ENCODE assay signal across 9 mouse cellular contexts in the genomic region with DNA sequence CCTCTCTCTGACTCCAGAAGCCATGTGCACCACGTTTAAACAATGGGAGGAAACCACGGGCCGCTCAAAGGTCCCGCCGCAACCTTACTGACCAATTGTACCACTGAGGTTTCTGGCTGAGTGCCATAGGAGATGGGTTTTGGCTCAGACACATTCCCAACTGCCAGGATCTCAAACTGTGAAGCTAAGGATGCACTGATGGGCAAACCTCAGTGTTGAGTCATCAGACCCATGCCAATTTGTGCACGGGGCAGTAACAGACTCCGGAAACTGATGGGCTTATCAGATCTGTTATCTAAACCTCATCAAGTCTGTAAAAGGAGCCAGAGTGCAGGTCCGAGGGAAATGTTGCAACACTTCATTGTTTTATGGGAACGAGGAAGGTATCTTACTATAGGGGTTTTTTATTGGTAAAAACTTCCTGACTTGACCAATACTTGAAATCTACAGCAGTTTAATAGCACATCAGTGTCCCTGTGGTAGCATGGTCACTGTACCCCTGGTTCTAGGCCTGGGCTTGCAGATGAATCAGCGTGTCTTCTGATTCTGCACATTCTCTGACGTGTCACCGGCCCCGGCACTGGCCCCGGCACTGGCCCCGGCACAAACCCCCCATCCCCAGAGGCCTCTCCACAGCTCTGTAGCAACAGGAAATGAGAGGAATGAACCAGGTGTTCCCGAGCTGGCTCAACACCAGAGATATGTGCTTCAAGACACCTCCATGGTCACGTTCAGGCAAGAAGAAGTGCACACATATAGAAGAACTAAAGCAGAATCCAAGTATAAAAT. TPM values are rescaled to one million over a fixed set of nuclear protein-coding genes. Genes with fewer than 3 reads are reported as not detected.
DNase-seq lines count a peak whose midpoint lies in the region; ATAC-seq lines count a peak whose summit lies in the region.
"Had no signal": no experiment of that assay in that cellular context is flagged by ENCODE, and none has a peak within 500 bp of the region (broad histone marks: within the 10 kb centered on the region; RNA-seq: fewer than 3 reads in every experiment).

No protein-coding gene starts in this region.

- DNase-seq in 3T3-L1 (ENCODE audit: low read depth, low spot score): peak; percentile 96
- peak; percentile 92 for DNase-seq in Muller cell, postnatal 12 days (ENCODE audit: inconsistent ontology term)
- DNase-seq in heart, postnatal 14 days: peak; percentile 49 to 56
- peak; percentile 45 to 56 for DNase-seq in thymus, postnatal 36 days
- no peak for DNase-seq in left cerebral cortex, adult 9 months (ENCODE audit: low spot score in 2 of 2)
- DNase-seq in adipocyte (ENCODE audit: low spot score): no peak

- H3K4me2 ChIP-seq in limb, embryonic 15.5 days: no peak overlapping the region
- H3K4me2 ChIP-seq in midbrain, embryonic 13.5 days (replicated peaks): no peak overlapping the region

- no peaks in the 10 kb centered on the region for H3K36me3 ChIP-seq in limb, embryonic 15.5 days
- no peaks in the 10 kb centered on the region for H3K36me3 ChIP-seq in midbrain, embryonic 13.5 days

- ATAC-seq in limb, embryonic 15.5 days (ENCODE audit: insufficient number of reproducible peaks, low FRiP score, low TSS enrichment, low read depth): no peak
- ATAC-seq in midbrain, embryonic 13.5 days: no peak

- peak overlapping the region; percentile 61 for H3K27ac ChIP-seq in limb, embryonic 15.5 days
- no peak overlapping the region for H3K27ac ChIP-seq in midbrain, embryonic 13.5 days
- H3K27ac ChIP-seq: macrophage had no signal

- 40% methylated on average over 17 of the region's 17 CpGs for WGBS in limb, embryonic 15.5 days
- 83% methylated on average over 17 of the region's 17 CpGs for WGBS in midbrain, embryonic 13.5 days

- no peaks in the 10 kb centered on the region for H3K9me3 ChIP-seq in limb, embryonic 15.5 days
- H3K9me3 ChIP-seq in midbrain, embryonic 13.5 days: no peaks in the 10 kb centered on the region

- H3K4me3 ChIP-seq in limb, embryonic 15.5 days: no peak overlapping the region
- H3K4me3 ChIP-seq in midbrain, embryonic 13.5 days (replicated peaks): no peak overlapping the region

- intact Hi-C loops in heart, postnatal 14 days (cut with DNase I): loop anchor here (2.0 kb wide), 1 partner anchor 15 kb away; a partner anchor contains a TSS

- H3K9ac ChIP-seq in limb, embryonic 15.5 days: no peak overlapping the region
- H3K9ac ChIP-seq in midbrain, embryonic 13.5 days (replicated peaks): no peak overlapping the region

- peaks cover 47% of the 10 kb centered on the region for H3K4me1 ChIP-seq in limb, embryonic 15.5 days
- peaks cover 23% of the 10 kb centered on the region for H3K4me1 ChIP-seq in midbrain, embryonic 13.5 days (replicated peaks)

- H3K27me3 ChIP-seq in limb, embryonic 15.5 days: no peaks in the 10 kb centered on the region
- no peaks in the 10 kb centered on the region; the same call in 1 of the 2 replicates for H3K27me3 ChIP-seq in midbrain, embryonic 13.5 days

RNA-seq across cellular contexts. Expression of a gene that starts 15.7 kb away (rescaled TPM):
- 10 to 100 TPM; 65.7 to 75.7 TPM for total RNA-seq in heart, postnatal 14 days (2021)
- polyA plus RNA-seq in limb, embryonic 15.5 days (2015; fragmentation: Nextera tagmentation; extraction: Ambion mirVana): 17.7 and 19.4 TPM in 2 replicates
- polyA plus RNA-seq in midbrain, embryonic 13.5 days (2015; fragmentation: Nextera tagmentation; extraction: Ambion mirVana): 3.9 and 4.0 TPM in 2 replicates

Comparison
In these comparisons a context has a peak if more than half of its experiments do, and no peak if none do; other contexts are left out.
1. DNase-seq: peak in 3T3-L1 (single experiment), Muller cell, postnatal 12 days (single experiment), heart, postnatal 14 days (2 of 2) and thymus, postnatal 36 days (2 of 2); none in left cerebral cortex, adult 9 months (0 of 2) and adipocyte (single experiment).